Mouse (Mus musculus) lung, postnatal 25 days (tissue): Measurements from ENCODE around the gene Ulk4.
"Not testable (repeated sequence)": the region's sequence is repeated elsewhere in the genome, so short reads cannot be mapped to it uniquely, and the experiment has no call there.

Source experiments
- DNase-seq: peaks from one replicate; pipeline ENCODE4 v3.0.0; 2022; ENCODE audit warnings: low spot score

Gene Ulk4

GRCm38 (mm10) chr9:120934821-120935633 lies 342.0 kb downstream of the Ulk4 start:
- no peak for DNase-seq

GRCm38 (mm10) chr9:120933886-120934758 lies 342.9 kb downstream of the Ulk4 start:
- DNase-seq = no peak

- no peak for DNase-seq
These were observed 343.5 kb downstream of the Ulk4 start for GRCm38 (mm10) chr9:120933587-120933885.

GRCm38 (mm10) chr9:120932797-120933586 lies 344.0 kb downstream of the Ulk4 start:
- peak; percentile 96 for DNase-seq

- DNase-seq = no peak
These were observed 344.6 kb downstream of the Ulk4 start for GRCm38 (mm10) chr9:120932371-120932770.

- no peak for DNase-seq
These were observed 346.2 kb downstream of the Ulk4 start for GRCm38 (mm10) chr9:120930811-120931210.

GRCm38 (mm10) chr9:120930021-120930420 lies 347.0 kb downstream of the Ulk4 start:
- no peak for DNase-seq

- no peak for DNase-seq
These were observed 347.9 kb downstream of the Ulk4 start, which contains the start of gene Ctnnb1 for GRCm38 (mm10) chr9:120929081-120929480. Gene Ctnnb1, plus strand, starts transcription at chr9:120929216.

- peak; percentile 73 for DNase-seq
These were observed 349.9 kb downstream of the Ulk4 start for GRCm38 (mm10) chr9:120926939-120927606.

- no peak for DNase-seq
These were observed 350.9 kb downstream of the Ulk4 start for GRCm38 (mm10) chr9:120926126-120926525.

GRCm38 (mm10) chr9:120919130-120919529 lies 357.9 kb downstream of the Ulk4 start:
- DNase-seq = no peak

GRCm38 (mm10) chr9:120918642-120919041 lies 358.4 kb downstream of the Ulk4 start:
- DNase-seq = no peak

GRCm38 (mm10) chr9:120918211-120918610 lies 358.8 kb downstream of the Ulk4 start:
- DNase-seq = no peak

GRCm38 (mm10) chr9:120917619-120918018 lies 359.4 kb downstream of the Ulk4 start:
- not testable (repeated sequence) for DNase-seq

- no peak for DNase-seq
These were observed 362.0 kb downstream of the Ulk4 start for GRCm38 (mm10) chr9:120914877-120915459.

GRCm38 (mm10) chr9:120914429-120914828 lies 362.6 kb downstream of the Ulk4 start:
- no peak for DNase-seq

- no peak for DNase-seq
These were observed 363.8 kb downstream of the Ulk4 start for GRCm38 (mm10) chr9:120913152-120913551.

GRCm38 (mm10) chr9:120908461-120908860 lies 368.5 kb downstream of the Ulk4 start:
- no peak for DNase-seq
